ENCODE assay signal across 8 mouse cellular contexts in the genomic region with DNA sequence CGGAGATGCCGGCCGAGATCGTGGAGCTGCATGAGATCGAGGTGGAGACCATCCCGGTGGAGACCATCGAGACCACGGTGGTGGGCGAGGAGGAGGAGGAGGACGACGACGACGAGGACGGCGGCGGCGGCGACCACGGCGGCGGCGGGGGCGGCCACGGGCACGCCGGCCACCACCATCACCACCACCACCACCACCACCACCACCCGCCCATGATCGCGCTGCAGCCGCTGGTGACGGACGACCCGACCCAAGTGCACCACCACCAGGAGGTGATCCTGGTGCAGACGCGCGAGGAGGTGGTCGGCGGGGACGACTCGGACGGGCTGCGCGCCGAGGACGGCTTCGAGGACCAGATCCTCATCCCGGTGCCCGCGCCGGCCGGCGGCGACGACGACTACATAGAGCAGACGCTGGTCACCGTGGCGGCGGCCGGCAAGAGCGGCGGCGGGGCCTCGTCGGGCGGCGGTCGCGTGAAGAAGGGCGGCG. TPM values are rescaled to one million over a fixed set of nuclear protein-coding genes. Genes with fewer than 3 reads are reported as not detected.
A peak's percentile ranks its signal among the peaks of the same experiment; 100 is the strongest.
DNase-seq lines count a peak whose midpoint lies in the region; ATAC-seq lines count a peak whose summit lies in the region.

No protein-coding gene starts in this region.

- peak overlapping the region; percentile 43 for H3K4me2 ChIP-seq in embryonic facial prominence, embryonic 15.5 days (replicated peaks)
- H3K4me2 ChIP-seq in midbrain, embryonic 12.5 days (replicated peaks) = peak overlapping the region; percentile 82

- peak overlapping the region; percentile 65 for H3K4me3 ChIP-seq in embryonic facial prominence, embryonic 15.5 days (replicated peaks)
- peak overlapping the region; percentile 100 for H3K4me3 ChIP-seq in midbrain, embryonic 12.5 days

- H3K4me1 ChIP-seq in embryonic facial prominence, embryonic 15.5 days = peaks cover 18% of the 10 kb centered on the region
- H3K4me1 ChIP-seq in midbrain, embryonic 12.5 days = peaks cover 33% of the 10 kb centered on the region

- DNase-seq in A20 (ENCODE audit: low read depth, low spot score) (peak; percentile 45), ZHBTc4 (ENCODE audit: low read depth, low spot score) (peak; percentile 16)
- peak; percentile 41 for DNase-seq in heart, postnatal 4 days
- DNase-seq in left cerebral cortex, adult 9 months (ENCODE audit: low spot score in 2 of 2) = peak; percentile 21 to 27
- peak; percentile 19 to 27 for DNase-seq in spleen, postnatal 14 days (ENCODE audit: low spot score in 2 of 2)

- peak overlapping the region; percentile 99 for H3K27ac ChIP-seq in embryonic facial prominence, embryonic 15.5 days (replicated peaks)
- peak overlapping the region; percentile 99 for H3K27ac ChIP-seq in midbrain, embryonic 12.5 days (replicated peaks)

- ATAC-seq in embryonic facial prominence, embryonic 15.5 days (ENCODE audit: insufficient number of reproducible peaks, low FRiP score, low TSS enrichment, low read depth) = no peak
- no peak for ATAC-seq in midbrain, embryonic 12.5 days (ENCODE audit: low FRiP score, low read depth)
- ATAC-seq in activated CD4-positive, CD25-positive, alpha-beta regulatory T cell, adult 4 months = no peak

- 1% methylated on average over 70 of the region's 71 CpGs for WGBS in embryonic facial prominence, embryonic 15.5 days
- under 1% methylated on average over 40 of the region's 71 CpGs for WGBS in midbrain, embryonic 12.5 days

- no peaks in the 10 kb centered on the region for H3K27me3 ChIP-seq in embryonic facial prominence, embryonic 15.5 days
- H3K27me3 ChIP-seq in midbrain, embryonic 12.5 days = no peaks in the 10 kb centered on the region

- H3K9me3 ChIP-seq in embryonic facial prominence, embryonic 15.5 days (replicated peaks) = no peaks in the 10 kb centered on the region
- H3K9me3 ChIP-seq in midbrain, embryonic 12.5 days = no peaks in the 10 kb centered on the region

- H3K36me3 ChIP-seq in embryonic facial prominence, embryonic 15.5 days = no peaks in the 10 kb centered on the region
- H3K36me3 ChIP-seq in midbrain, embryonic 12.5 days = no peaks in the 10 kb centered on the region

- peak overlapping the region; percentile 92 for H3K9ac ChIP-seq in embryonic facial prominence, embryonic 15.5 days
- H3K9ac ChIP-seq in midbrain, embryonic 12.5 days (replicated peaks) = peak overlapping the region; percentile 90

RNA-seq across cellular contexts. Expression of gene Yy1, which starts 0.7 kb away (rescaled TPM):
- polyA plus RNA-seq in embryonic facial prominence, embryonic 15.5 days (2015; fragmentation: Nextera tagmentation; extraction: Ambion mirVana) = 16.0 and 16.5 TPM in 2 replicates
- 10 to 100 TPM; 39.6 to 40.5 TPM for total RNA-seq in heart, postnatal 4 days (2021)
- polyA plus RNA-seq in midbrain, embryonic 12.5 days (2016; fragmentation: Nextera tagmentation; extraction: Ambion mirVana) = 18.9 and 19.5 TPM in 2 replicates
- 10 to 100 TPM; 16.8 to 18.1 TPM for polyA plus RNA-seq in activated CD4-positive, CD25-positive, alpha-beta regulatory T cell, adult 4 months (2017; shearing (Covaris generic))

RNA-seq across cellular contexts. Expression of gene Slc25a29, which starts 42.2 kb away (rescaled TPM):
- 11.3 and 11.7 TPM in 2 replicates for polyA plus RNA-seq in embryonic facial prominence, embryonic 15.5 days (2015; fragmentation: Nextera tagmentation; extraction: Ambion mirVana)
- 1 to 10 TPM; 2.1 to 2.2 TPM for total RNA-seq in heart, postnatal 4 days (2021)
- polyA plus RNA-seq in midbrain, embryonic 12.5 days (2016; fragmentation: Nextera tagmentation; extraction: Ambion mirVana) = 12.5 and 13.6 TPM in 2 replicates
- polyA plus RNA-seq in activated CD4-positive, CD25-positive, alpha-beta regulatory T cell, adult 4 months (2017; shearing (Covaris generic)) = 1 to 10 TPM; 2.2 to 4.4 TPM

RNA-seq across cellular contexts. Expression of gene Slc25a47, which starts 42.3 kb away (rescaled TPM):
- polyA plus RNA-seq in embryonic facial prominence, embryonic 15.5 days (2015; fragmentation: Nextera tagmentation; extraction: Ambion mirVana) = 11.6 and 12.0 TPM in 2 replicates
- 1 to 10 TPM; 7.1 to 7.5 TPM for total RNA-seq in heart, postnatal 4 days (2021)
- polyA plus RNA-seq in midbrain, embryonic 12.5 days (2016; fragmentation: Nextera tagmentation; extraction: Ambion mirVana) = 10.3 and 13.8 TPM in 2 replicates
- polyA plus RNA-seq in activated CD4-positive, CD25-positive, alpha-beta regulatory T cell, adult 4 months (2017; shearing (Covaris generic)) = 1 to 10 TPM in 1 of 2 experiments, under 1 TPM in 1; 0.51 to 1.3 TPM
